Mouse (Mus musculus): ENCODE measurements around the gene Sympk.

Gene Sympk

GRCm38 (mm10) chr7:19007026-19007977 lies 16.9 kb upstream of the Sympk start:
- no peak for DNase-seq

DNA sequence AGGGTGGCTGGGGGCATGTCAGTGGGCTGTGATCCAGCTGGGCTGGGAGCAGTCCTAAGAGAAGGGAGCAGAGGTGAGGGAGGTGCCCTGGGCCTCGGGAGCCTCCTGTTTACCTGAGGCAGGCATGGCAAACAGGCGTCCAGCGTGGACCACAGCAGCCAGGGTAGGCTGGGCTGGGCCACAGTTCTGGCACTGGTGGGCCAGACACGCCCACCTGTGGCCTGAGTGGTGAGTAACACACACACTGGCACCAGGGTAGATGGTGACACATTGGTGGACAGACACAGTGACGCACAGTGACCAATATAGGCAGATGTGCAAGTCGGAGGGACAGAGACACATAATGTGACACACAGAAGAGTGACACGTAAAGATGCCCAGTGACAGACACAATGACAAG lies 13.6 kb upstream of the Sympk start:
- no peak for DNase-seq

DNA sequence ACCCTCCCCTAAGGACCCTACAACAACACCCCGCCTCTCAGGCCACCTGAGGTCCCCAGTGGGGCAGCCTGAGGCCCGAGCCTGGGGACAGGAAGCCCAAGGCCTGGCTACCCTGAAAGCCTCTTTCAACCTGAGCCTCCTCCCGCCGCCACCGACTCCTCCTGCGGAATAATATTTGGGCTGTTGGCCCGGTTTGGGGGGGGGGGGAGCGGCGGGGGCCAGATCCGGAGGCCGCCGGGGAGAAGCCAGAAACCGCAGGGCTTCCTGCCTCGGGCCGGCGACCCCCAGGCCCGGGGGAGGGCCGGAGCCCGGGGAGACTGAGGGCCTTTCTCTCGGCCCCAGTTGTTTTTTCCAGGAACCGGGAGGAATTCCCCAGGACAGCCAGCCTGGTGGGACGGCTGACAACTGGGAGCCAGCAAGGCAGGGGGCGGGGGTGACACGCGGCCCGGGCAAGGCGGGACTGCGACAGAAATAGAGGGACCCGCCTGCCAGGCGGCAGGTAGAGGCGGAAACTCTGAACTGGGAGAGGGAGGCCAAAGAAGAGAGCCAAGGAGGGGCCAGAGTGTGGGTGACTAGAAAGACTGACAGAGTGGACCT lies 12.1 kb upstream of the Sympk start:
- DNase-seq, result no peak

DNA sequence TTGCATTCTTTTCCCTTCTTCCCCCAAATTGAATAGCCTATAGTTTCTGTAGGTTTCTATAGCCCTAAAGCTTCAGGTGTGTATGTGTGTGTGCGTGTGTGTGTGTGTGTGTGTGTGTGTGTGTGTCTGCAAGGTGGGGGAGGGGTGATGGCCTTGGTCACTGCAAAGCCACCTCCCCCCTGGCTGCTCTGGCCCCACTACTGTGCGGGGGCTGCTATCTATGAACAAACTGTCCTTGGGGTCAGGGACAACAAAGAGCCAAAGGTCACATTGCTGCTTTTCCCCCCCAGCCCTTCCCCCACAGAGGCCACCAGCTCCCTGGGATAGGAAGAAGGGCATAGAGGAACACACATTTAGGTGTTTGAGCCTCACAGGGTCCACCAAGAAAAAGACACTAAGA lies 11.3 kb upstream of the Sympk start:
- no peak for DNase-seq

DNA sequence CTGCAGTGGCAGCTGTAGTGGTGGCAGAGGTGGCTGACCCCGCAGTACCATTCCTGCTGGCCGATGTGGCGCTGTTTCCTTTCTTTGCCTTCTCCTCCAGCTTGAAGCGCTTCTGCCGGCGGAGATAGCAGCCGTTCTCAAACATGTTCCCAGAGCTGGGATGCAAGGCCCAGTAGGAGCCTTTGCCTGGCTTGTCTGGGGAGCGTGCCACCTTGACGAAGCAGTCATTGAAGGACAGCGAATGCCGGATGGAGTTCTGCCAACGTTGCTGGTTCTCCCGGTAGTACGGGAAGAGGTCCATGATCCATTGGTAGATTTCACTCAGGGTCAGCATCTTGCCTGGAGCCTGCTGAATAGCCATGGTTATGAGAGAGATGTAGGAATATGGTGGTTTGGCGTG lies 9.7 kb upstream of the Sympk start:
- no peak for DNase-seq

DNA sequence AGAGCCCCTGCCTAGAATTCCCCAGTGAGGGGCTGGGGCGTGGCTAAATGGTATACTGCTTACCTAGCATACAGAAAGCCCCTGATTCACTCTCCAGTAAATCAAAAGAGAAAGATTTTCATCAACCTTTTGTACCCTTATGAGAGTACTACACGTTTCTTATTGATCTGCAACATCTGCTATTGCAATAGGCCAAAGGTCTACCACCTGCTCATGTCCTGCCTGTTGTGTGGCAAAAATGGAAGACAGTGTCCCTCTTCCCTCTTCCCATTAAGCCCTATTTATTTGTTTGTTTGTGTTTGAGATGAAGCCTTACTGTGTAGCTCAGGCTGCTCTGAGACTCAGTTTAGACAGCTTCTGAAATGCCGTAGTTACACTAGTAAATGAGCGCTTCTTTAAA lies 8.1 kb upstream of the Sympk start:
- DNase-seq, result no peak

DNA sequence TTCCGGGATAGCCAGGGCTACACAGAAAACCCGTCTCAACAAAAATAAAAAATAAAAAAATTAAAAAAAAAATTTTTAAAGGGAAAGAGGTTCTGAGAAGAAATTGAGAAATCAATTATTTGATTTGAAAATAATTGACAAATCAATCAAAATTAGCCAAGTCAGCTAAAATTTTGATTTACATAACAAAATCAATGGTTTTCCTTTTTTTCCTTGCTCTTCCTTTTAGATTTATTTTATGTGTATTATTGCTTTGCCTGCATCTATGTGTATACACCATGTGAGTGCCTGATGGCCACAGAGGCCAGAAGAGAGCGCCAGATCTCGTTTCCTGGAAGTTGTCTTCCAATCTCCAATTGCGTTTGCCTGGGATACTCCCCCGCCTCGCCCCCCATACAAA lies 6.3 kb upstream of the Sympk start:
- DNase-seq, result no peak

GRCm38 (mm10) chr7:19021048-19021447 lies 3.1 kb upstream of the Sympk start:
- no peak for DNase-seq

GRCm38 (mm10) chr7:19022189-19022958 lies 1.8 kb upstream of the Sympk start:
- DNase-seq, result no peak

GRCm38 (mm10) chr7:19023357-19023814 lies 791 bp upstream of the Sympk start, which contains the start of gene Foxa3:
Gene Foxa3, minus strand, starts transcription at chr7:19023538.
- peak; percentile 55 for DNase-seq

DNA sequence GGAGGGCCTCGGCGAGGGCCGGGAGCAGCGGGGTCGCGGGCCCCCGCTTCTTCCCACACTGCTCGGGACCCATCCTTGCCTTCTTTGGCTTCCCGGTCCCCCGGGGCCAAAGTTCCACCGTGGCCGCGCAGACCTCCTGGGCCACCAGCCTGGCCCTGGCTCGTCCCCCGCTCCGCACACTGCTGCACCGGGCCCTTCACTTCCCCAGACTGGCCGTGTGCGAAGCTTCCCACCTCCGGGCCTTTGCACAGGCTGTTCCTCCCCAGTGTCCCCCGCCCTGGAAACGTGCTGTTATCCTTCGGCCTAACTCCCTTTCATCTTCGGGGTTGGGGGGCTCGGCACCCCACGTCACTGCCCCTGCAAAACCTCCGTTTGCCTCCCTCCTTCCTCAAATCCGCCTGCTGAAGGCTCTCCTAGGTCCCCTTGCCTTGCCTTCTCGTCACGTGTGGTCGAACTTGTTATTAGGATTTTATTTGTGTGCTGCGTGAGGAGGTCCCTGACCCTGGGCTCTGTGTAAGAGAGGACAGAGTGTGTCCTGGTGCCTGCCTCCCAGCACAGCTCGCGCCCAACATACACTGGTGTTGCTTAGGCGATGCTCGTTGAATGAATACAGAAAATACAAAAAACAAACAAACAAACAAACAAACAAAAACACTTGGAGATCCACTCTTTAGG lies 541 bp downstream of the Sympk start:
- peak; percentile 43 for DNase-seq

GRCm38 (mm10) chr7:19028067-19028466 lies 3.9 kb downstream of the Sympk start:
- no peak for DNase-seq

GRCm38 (mm10) chr7:19029084-19029653 lies 5.0 kb downstream of the Sympk start:
- DNase-seq, result peak; percentile 50

DNA sequence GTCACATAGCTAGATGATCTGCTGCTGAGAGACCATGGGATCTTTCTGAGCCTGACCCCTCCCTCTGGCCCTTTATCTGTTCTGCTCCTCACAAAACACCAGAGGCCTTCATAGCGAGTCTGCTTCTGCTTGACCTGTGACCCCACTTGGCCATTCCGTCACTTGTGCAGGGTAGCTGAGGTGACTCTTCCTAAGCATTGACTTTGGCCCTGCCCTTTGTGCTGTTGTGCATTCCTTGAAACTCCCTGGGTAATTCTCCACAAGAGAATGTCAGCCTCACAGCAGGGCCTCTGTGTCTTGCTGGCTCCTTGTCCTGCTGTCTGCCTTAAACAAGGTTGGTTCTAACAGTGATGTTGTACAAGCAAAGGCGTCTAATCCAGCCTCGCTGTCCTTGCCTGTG lies 7.5 kb downstream of the Sympk start:
- DNase-seq, result peak; percentile 40

DNA sequence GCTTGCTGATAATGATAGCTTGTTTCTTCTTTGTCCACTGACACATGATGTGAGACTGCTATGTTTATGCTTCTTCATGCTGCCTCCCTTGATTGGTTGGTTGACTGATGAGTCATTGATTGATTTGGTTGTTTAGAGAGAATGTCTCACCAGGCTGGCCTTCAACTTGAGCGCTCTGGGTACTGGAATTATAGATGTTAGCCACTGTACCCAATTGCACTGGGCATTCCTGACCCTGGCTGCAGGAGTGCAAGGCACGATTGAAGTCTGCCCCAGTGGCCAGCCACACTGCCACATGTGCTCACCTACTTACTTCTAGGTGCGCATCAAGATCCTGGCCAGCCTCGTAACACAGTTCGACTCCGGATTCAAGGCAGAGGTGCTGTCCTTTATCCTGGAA lies 20.4 kb downstream of the Sympk start:
- DNase-seq, result no peak

DNA sequence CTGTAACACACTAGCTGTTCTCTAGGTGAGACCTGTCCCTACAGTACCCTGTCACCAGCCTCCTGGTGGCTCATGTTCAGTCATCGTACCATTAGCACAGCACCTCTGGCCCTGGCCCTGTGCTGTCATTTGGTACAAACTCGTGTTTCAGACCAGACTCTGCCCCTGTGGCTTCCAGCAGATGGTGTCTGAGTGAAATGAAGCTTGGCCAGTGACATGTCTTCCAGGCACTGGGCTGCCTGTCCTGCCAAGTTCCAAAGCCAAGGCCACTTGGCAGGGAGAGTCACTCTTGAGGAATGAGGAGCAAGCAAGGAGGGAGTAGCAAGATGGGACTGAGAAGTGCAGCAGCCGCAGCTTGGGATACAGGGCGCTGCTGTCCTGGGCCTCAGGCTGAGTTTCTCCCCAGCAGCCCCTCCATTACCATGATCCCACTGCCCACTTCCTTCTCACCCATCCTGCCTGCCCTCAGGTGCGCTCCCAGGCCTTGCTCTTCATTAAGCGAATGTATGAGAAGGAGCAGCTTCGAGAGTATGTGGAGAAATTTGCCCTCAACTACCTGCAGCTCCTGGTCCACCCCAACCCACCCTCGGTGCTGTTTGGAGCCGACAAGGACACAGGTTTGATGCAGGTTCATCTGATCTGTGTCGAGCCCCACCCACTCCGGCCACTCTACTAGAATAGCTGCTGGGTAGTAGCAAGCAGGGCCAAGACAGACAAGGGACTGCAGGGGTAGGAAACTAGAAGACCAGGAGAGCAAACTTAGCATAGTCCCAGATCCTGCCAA lies 22.3 kb downstream of the Sympk start:
- peak; percentile 38 for DNase-seq

- no peak for DNase-seq
Measured at GRCm38 (mm10) chr7:19048006-19048527, 23.9 kb downstream of the Sympk start.

DNA sequence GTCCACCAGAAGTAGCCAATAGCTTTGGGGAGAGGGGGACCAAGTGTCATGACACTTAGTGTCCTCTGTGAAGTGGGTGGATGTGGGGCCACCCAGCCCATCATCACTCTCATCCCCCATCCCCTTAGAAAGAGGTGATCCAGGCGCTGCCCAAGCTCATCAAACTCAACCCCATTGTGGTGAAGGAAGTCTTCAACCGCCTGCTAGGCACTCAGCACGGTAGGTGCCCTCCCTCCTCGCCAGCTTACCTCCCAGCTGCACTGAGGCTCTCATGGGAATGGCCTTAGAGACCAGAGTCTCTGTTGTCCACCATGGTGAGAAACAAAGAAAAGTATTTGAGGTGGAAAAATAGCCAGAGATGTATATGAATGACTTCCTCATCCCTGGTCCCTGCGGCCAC lies 25.1 kb downstream of the Sympk start:
- no peak for DNase-seq

- DNase-seq, result no peak
Measured at GRCm38 (mm10) chr7:19050172-19050571, 26.0 kb downstream of the Sympk start.

DNA sequence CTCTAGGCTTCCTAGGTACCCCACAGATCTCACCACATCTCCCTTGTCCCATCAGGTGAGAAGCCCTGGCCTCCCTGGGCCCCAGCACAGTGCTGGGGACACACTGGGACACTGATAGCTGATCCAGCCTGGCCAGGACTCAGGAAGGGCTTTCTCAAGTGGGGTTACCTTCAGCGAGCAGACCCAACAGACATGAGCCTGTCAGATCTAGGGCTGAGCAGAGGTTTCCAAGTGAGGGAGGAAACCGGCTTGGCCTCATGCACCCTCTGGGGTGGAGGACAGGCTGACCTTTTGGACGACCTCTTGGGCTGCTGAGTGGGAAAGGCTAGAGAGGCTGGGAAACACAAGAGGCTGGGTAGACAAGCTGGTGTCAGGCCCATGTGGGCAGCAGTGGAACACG lies 27.0 kb downstream of the Sympk start:
- DNase-seq, result no peak

All from kidney, adult 11 months (tissue).